Mouse (Mus musculus): ENCODE measurements around the gene St6galnac3.

- TF ChIP-seq POLR2A (IDR thresholded peaks at IDR 0.05; ENCODE audit: extremely low read depth, insufficient read depth, low read length) (no peak), CTCF (IDR thresholded peaks at IDR 0.05; ENCODE audit: extremely low read depth, insufficient read depth, low read length) (no peak)
Observed at GRCm38 (mm10) chr3:153720296-153720695, 4.7 kb downstream of the St6galnac3 start.
